Mouse (Mus musculus) CH12.LX (cell line): ENCODE data around the gene Prrg2.

Experiments
- CTCF ChIP-seq, 2 experiments: IDR thresholded peaks in 1 of 2; conservative IDR thresholded peaks in 1 of 2; 2 replicates each; pipeline ENCODE4 v1.5.1; 2011 to 2012; ENCODE audit warnings: low read depth in 2 of 2, low read length in 2 of 2, improper control_type of control experiment in 1 of 2, inconsistent platforms in 1 of 2, mild to moderate bottlenecking in 1 of 2, moderate library complexity in 1 of 2
- ELF1 ChIP-seq: IDR thresholded peaks from 2 replicates; pipeline ENCODE4 v1.6.1; 2014; ENCODE audit warnings: low read depth, mild to moderate bottlenecking, inconsistent platforms, low read length, improper control_type of control experiment
- EP300 ChIP-seq: IDR thresholded peaks from 2 replicates; pipeline ENCODE4 v1.6.1; 2011; ENCODE audit warnings: low read length, improper control_type of control experiment
- ETS1 ChIP-seq: conservative IDR thresholded peaks from 2 replicates; pipeline ENCODE4 v1.6.1; 2012; ENCODE audit warnings: low read depth, mild to moderate bottlenecking, inconsistent platforms, low read length, improper control_type of control experiment, moderate library complexity
- GABPA ChIP-seq: IDR thresholded peaks from 2 replicates; pipeline ENCODE4 v1.6.1; 2012; ENCODE audit warnings: low read depth, low read length, improper control_type of control experiment, inconsistent platforms; ENCODE audit not compliant: insufficient replicate concordance
- JUND ChIP-seq: conservative IDR thresholded peaks from 2 replicates; pipeline ENCODE4 v1.6.1; 2011; ENCODE audit warnings: low read depth, low read length, improper control_type of control experiment
- MXI1 ChIP-seq: IDR thresholded peaks from 2 replicates; pipeline ENCODE4 v1.6.1; 2011; ENCODE audit warnings: mild to moderate bottlenecking, low read depth, low read length, improper control_type of control experiment
- NRF1 ChIP-seq: IDR thresholded peaks from 2 replicates; pipeline ENCODE4 v1.6.1; 2014; ENCODE audit warnings: low read depth, mild to moderate bottlenecking, inconsistent platforms, low read length, improper control_type of control experiment, moderate library complexity
- POLR2A ChIP-seq: IDR thresholded peaks from 2 replicates; pipeline ENCODE4 v1.6.1; 2011; ENCODE audit warnings: low read depth, mild to moderate bottlenecking, improper control_type of control experiment, low read length
- RCOR1 ChIP-seq: conservative IDR thresholded peaks from 2 replicates; pipeline ENCODE4 v1.6.1; 2012; ENCODE audit warnings: low read depth, mild to moderate bottlenecking, inconsistent platforms, low read length, improper control_type of control experiment
- SIN3A ChIP-seq: IDR thresholded peaks from 2 replicates; pipeline ENCODE4 v1.6.1; 2012; ENCODE audit warnings: low read length, improper control_type of control experiment, inconsistent platforms
- ZKSCAN1 ChIP-seq: IDR thresholded peaks from 2 replicates; pipeline ENCODE4 v1.6.1; 2012; ENCODE audit warnings: low read depth, inconsistent platforms, low read length, improper control_type of control experiment, borderline replicate concordance

DNA sequence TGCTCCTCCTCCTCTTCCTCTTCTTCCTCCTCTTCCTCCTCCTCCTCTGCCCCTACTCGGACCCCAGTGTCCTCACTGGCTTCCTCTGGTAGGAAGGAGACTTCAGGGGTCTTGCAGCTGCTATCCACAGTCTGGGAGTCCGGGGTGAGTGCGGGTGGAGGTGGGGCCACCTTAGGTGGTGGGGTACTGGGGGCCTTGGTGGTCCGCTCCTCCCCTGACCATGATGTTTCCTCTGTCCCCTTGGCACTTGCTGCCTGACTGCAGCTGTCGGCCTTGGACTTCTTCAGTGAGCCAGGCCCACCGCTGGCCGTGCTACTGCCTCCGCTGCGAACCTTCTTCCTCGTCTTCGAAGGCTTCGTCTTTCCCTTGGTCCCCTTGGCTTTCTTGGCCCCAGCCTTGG lies 56.0 kb downstream of the Prrg2 start:
- TF ChIP-seq ELF1 (no peak), JUND (no peak), CTCF (conservative IDR thresholded peaks at IDR 0.05 in 1 of 2, IDR thresholded peaks at IDR 0.05 in 1 of 2; ENCODE audit: low read depth in 2 of 2, low read length in 2 of 2) (no peak), EP300 (no peak), SIN3A (no peak), MXI1 (no peak), ZKSCAN1 (no peak), GABPA (no peak), ETS1 (no peak), NRF1 (no peak), POLR2A (no peak), RCOR1 (no peak)
